Mouse (Mus musculus) heart, adult 2 months (tissue): ENCODE measurements at regions not wholly inside any gene's neighbourhood (a gene's known extent, or its start where the extent isn't known, plus 50 kb on each side); places are given as distances from the start of the nearest gene placed in this dataset.

ENCODE experiments used
- CTCF ChIP-seq: fragments of 200-600 bp; IDR thresholded peaks from 2 replicates; pipeline ENCODE4 v1.8.1; 2022; ENCODE audit warnings: antibody characterized with exemption, mild to moderate bottlenecking, moderate library complexity
- EP300 ChIP-seq: fragments of 200-500 bp; IDR thresholded peaks from 2 replicates; pipeline ENCODE4 v1.6.1; 2011; ENCODE audit warnings: low read depth, low read length, control low read depth; ENCODE audit not compliant: insufficient read depth
- POLR2A ChIP-seq: fragments of 200-500 bp; IDR thresholded peaks from 2 replicates; pipeline ENCODE4 v1.6.1; 2011; ENCODE audit warnings: mild to moderate bottlenecking, low read depth, low read length, control low read depth; ENCODE audit not compliant: insufficient read depth

GRCm38 (mm10) chr6:6781556-6781955, 81.6 kb upstream of the Dlx6 start:
- TF ChIP-seq CTCF (no peak), POLR2A (no peak), EP300 (no peak)
